Mouse (Mus musculus) heart, postnatal 0 days (tissue): ENCODE data around the gene Neto2. TPM values are rescaled to one million over a fixed set of nuclear protein-coding genes. Genes with fewer than 3 reads are reported as not detected.

ENCODE experiments used
- ATAC-seq: fragments of 200-750 bp; cut with Nextera tagmentation; 2 replicates; pipeline ENCODE4 v1.8.0; 2017; ENCODE audit warnings: low read depth, moderate number of reproducible peaks, moderate library complexity; ENCODE audit not compliant: insufficient read depth
- DNase-seq: peaks from one replicate; pipeline ENCODE4 v3.0.0-alpha.2; 2016; ENCODE audit warnings: low spot score
- H3K27ac ChIP-seq: fragments of 300-500 bp; sonication (generic); 2 replicates; pipeline ENCODE4 v1.5.1; 2014; ENCODE audit warnings: low read depth, mild to moderate bottlenecking
- H3K27me3 ChIP-seq: fragments of 300-500 bp; sonication (generic); 2 replicates; pipeline ENCODE4 v1.6.1; 2014; ENCODE audit warnings: low read length, mixed read lengths; ENCODE audit not compliant: control insufficient read depth, insufficient read depth
- H3K36me3 ChIP-seq: fragments of 300-500 bp; sonication (generic); replicated peaks from 2 replicates; pipeline ENCODE4 v1.6.1; 2014; ENCODE audit warnings: low read length, mixed read lengths; ENCODE audit not compliant: control insufficient read depth, insufficient read depth
- H3K4me1 ChIP-seq: fragments of 300-500 bp; sonication (generic); 2 replicates; pipeline ENCODE4 v1.6.1; 2014; ENCODE audit warnings: antibody characterized with exemption; ENCODE audit not compliant: control insufficient read depth, insufficient read depth
- H3K4me2 ChIP-seq: fragments of 300-500 bp; sonication (generic); 2 replicates; pipeline ENCODE4 v1.6.1; 2014; ENCODE audit warnings: low read depth, mild to moderate bottlenecking, low read length, moderate library complexity
- H3K4me3 ChIP-seq: fragments of 300-500 bp; sonication (generic); 2 replicates; pipeline ENCODE4 v1.5.1; 2014; ENCODE audit warnings: low read depth, low read length
- H3K9ac ChIP-seq: fragments of 300-500 bp; sonication (generic); replicated peaks from 2 replicates; pipeline ENCODE4 v1.6.1; 2014; ENCODE audit warnings: low read depth, low read length, mixed read lengths
- H3K9me3 ChIP-seq: fragments of 300-500 bp; sonication (generic); replicated peaks from 2 replicates; pipeline ENCODE4 v1.6.1; 2016; ENCODE audit warnings: low read length; ENCODE audit not compliant: control insufficient read depth
- CTCF ChIP-seq: IDR thresholded peaks from 2 replicates; pipeline ENCODE4 v1.5.1; 2016; ENCODE audit warnings: antibody characterized with exemption, control low read depth, low read depth
- EP300 ChIP-seq: IDR thresholded peaks from 2 replicates; pipeline ENCODE4 v1.6.1; 2016; ENCODE audit warnings: antibody characterized with exemption, low read depth
- WGBS: fragments of 180-500 bp; shearing (Covaris S2); extraction: QIAGEN DNeasy Blood & Tissue Kit; methylation state at CpG from one replicate; pipeline ENCODE4 v1.1.7; 2014; 5-methylcytosine and 5-hydroxymethylcytosine counted together
- polyA plus RNA-seq: library from polyadenylated mRNA; unstranded; fragments of >200 nt; fragmentation: Nextera tagmentation; extraction: Ambion mirVana; gene quantifications from 2 replicates; pipeline ENCODE4 v1.2.1, GENCODE M21; 2015
- total RNA-seq: library from RNA; depleted of rRNA; stranded (reverse); fragments of >200 nt; gene quantifications from 2 replicates; pipeline ENCODE4 v1.2.3, GENCODE M21; 2014; ENCODE audit warnings: low replicate concordance

Neto2 gene
- total and polyA plus RNA-seq, 2 experiments from 2014 or later = 1.4 to 4.4 TPM

DNA sequence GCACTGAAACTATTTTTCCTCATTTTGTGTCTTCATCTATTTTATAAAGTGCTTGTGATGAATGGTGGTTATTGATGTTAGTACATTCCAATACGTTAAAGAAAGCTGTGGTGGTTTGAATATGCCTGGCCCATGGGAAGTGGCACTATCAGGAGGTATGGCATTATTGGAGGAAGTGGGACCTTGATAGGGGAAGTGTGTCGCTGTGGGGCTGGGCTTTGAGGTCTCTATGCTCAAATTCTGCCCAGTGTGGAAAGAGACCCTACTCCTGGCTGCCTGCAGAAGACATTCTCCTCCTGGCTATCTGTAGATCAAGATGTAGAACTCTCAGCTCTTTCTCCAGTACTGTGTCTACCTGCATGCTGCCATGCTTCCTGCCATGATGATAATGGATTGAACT lies 6.3 kb upstream of the Neto2 start:
- Histone ChIP-seq H3K27me3 (peaks cover 2% of the 10 kb centered on the region), H3K36me3 (no peaks in the 10 kb centered on the region), H3K9ac (no peak overlapping the region), H3K4me1 (no peaks in the 10 kb centered on the region), H3K27ac (no peak overlapping the region), H3K4me3 (no peak overlapping the region), H3K9me3 (no peaks in the 10 kb centered on the region), H3K4me2 (no peak overlapping the region)
- WGBS = 66% methylated on average over 2 of the region's 2 CpGs
- DNase-seq (no peak), ATAC-seq (no peak)
- TF ChIP-seq EP300 (no peak), CTCF (no peak)

DNA sequence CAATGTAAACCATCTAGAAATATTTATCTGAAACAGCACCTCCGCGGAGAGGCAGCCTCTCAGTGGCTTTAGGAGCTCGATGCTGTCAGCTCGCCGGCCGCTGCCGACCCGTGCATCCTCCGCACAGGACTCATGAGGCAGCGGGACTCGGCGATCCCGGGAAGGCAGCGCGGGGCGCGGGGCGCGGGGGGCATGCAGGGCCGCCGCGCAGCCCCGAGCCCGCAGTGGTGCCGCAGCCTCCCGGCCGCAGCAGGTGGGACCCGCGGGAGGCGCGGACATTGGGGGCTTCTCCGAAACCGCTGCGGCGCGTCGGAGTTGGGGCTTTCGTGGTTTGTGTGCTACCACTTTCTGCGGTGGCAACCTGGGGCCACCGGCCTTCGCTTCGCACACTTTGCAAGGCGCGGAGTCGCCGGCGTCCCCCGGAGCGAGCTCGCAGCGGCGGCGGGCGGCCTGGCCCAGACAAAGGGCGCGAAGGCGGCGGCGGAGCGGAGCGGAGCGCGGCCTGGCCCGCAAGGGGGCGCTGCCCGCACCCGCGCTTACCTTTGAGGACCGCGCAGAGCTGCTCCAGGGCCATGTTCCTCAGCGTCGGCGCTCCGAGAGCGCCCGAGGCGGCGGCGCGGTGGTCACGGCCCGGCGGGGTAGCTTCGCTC lies 498 bp downstream of the Neto2 start:
- TF ChIP-seq EP300 (no peak), CTCF (peak; percentile 31; the same call in 1 of the 2 replicates)
- H3K9me3 ChIP-seq = no peaks in the 10 kb centered on the region
- under 1% methylated on average over 76 of the region's 84 CpGs for WGBS
- peaks cover 13% of the 10 kb centered on the region for H3K27me3 ChIP-seq
- peaks cover 5% of the 10 kb centered on the region for H3K4me1 ChIP-seq
- no peaks in the 10 kb centered on the region for H3K36me3 ChIP-seq
- ATAC-seq (peak; percentile 89), DNase-seq (peak; percentile 32)
- no peak overlapping the region for H3K27ac ChIP-seq
- peak overlapping the region; percentile 94 for H3K4me2 ChIP-seq
- peak overlapping the region; percentile 55 for H3K4me3 ChIP-seq
- H3K9ac ChIP-seq = peak overlapping the region; percentile 24

DNA sequence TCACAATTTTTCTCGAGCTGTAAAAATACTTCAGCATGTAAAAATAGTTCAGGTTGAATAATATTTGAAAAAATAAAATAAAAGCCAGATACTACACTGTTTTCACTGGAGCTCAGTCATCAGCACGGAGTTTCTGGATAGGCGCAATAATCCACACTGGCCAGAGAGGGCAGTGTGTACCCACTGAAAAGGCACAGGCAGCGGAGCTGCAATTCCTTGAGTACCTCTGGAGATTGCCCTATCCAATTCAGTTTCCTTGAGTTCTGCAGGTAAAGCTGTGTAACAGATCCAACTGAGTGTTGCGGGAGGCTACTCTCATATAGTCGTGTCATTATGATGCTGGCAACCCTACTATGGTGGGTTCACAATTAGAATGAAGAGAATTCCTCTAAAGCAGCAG lies 1.7 kb downstream of the Neto2 start:
- Histone ChIP-seq H3K4me3 (no peak overlapping the region), H3K4me1 (peaks cover 5% of the 10 kb centered on the region), H3K9ac (no peak overlapping the region), H3K27ac (no peak overlapping the region), H3K9me3 (no peaks in the 10 kb centered on the region), H3K36me3 (no peaks in the 10 kb centered on the region), H3K4me2 (0 out of 2 replicates have a peak overlapping the region, but pooled peaks have one; percentile 5), H3K27me3 (peaks cover 13% of the 10 kb centered on the region)
- TF ChIP-seq EP300 (no peak), CTCF (peak; percentile 88)
- peak; percentile 49; the same call in 1 of the 2 replicates for ATAC-seq
- DNase-seq = peak; percentile 72
- 2% methylated on average over 6 of the region's 6 CpGs for WGBS

DNA sequence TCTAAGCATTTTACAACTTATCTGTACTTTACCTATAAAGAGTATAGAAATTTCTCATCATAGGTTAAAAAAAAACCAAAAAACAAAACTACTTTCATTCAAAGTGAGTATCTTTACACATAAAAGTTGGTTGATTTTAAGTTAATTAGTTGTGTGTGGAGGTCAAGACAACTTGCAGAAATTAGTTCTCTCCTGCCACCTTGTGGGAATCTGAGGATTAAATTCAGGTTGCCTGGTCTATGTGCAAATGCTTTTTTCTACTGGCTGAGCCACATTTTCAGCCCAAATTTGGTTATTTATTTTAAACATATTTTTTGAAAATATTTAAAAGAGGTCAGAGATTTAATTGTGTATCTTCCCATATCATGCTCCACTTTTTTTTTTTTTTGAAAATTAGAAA lies 35.6 kb downstream of the Neto2 start:
- Histone ChIP-seq H3K9me3 (no peaks in the 10 kb centered on the region), H3K36me3 (no peaks in the 10 kb centered on the region), H3K27me3 (no peaks in the 10 kb centered on the region), H3K27ac (no peak overlapping the region), H3K4me2 (no peak overlapping the region), H3K9ac (no peak overlapping the region), H3K4me3 (no peak overlapping the region), H3K4me1 (no peaks in the 10 kb centered on the region)
- TF ChIP-seq EP300 (no peak), CTCF (peak; percentile 62)
- DNase-seq (peak; percentile 26), ATAC-seq (no peak)

DNA sequence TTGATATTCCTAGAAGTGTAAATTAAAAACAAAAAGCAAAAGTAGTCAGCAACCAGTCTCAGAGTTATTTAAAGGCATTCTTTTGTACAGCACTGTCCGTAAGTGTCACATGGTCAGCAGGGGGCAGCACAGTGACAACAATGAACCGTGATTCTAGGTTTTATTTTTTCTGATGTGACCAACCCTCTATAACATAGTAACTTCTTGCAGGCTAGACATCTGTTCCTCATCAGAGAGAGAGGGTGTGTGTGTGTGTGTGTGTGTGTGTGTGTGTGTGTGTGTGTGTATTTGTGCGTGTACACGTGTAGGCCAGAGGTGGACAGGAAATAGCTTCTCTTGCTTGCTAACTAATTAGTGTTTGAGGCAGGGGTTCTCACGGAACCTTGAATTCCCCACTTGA lies 38.7 kb downstream of the Neto2 start:
- WGBS = 57% methylated on average over 5 of the region's 5 CpGs
- peak; percentile 31 for DNase-seq
- Histone ChIP-seq H3K27me3 (no peaks in the 10 kb centered on the region), H3K4me3 (no peak overlapping the region), H3K9ac (no peak overlapping the region), H3K36me3 (no peaks in the 10 kb centered on the region), H3K4me1 (no peaks in the 10 kb centered on the region), H3K27ac (no peak overlapping the region), H3K9me3 (no peaks in the 10 kb centered on the region), H3K4me2 (no peak overlapping the region)
- no peak; the same call in 1 of the 2 replicates for ATAC-seq
- TF ChIP-seq EP300 (no peak), CTCF (peak; percentile 58)

DNA sequence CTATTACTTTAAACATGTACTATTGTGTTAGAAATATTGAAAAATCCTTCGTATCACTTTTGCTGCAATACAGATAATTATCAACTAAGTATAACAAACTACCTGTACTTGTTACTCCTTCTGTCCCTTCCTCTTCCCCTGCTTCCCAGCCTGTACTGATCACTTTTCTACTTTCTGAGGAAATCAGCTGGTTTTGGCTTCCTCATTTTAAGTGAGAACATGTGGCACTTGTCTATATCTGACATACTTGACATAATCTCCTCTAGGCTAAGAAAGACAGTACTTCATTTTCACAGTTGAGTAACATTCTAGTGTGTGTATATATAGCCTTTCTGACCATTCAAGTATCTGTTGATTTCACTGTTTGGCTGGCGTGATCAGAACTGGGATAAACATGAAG lies 49.5 kb downstream of the Neto2 start:
- no peak overlapping the region for H3K4me2 ChIP-seq
- no peaks in the 10 kb centered on the region for H3K27me3 ChIP-seq
- TF ChIP-seq CTCF = no peak
- no peak for TF ChIP-seq EP300
- H3K4me1 ChIP-seq = no peaks in the 10 kb centered on the region
- 72% methylated on average over 2 of the region's 2 CpGs for WGBS
- no peaks in the 10 kb centered on the region for H3K36me3 ChIP-seq
- ATAC-seq (no peak), DNase-seq (no peak)
- no peak overlapping the region for H3K4me3 ChIP-seq
- H3K9ac ChIP-seq = no peak overlapping the region
- no peaks in the 10 kb centered on the region for H3K9me3 ChIP-seq
- H3K27ac ChIP-seq = no peak overlapping the region
